8 mouse cellular contexts compared by ENCODE assay signal in the genomic region with DNA sequence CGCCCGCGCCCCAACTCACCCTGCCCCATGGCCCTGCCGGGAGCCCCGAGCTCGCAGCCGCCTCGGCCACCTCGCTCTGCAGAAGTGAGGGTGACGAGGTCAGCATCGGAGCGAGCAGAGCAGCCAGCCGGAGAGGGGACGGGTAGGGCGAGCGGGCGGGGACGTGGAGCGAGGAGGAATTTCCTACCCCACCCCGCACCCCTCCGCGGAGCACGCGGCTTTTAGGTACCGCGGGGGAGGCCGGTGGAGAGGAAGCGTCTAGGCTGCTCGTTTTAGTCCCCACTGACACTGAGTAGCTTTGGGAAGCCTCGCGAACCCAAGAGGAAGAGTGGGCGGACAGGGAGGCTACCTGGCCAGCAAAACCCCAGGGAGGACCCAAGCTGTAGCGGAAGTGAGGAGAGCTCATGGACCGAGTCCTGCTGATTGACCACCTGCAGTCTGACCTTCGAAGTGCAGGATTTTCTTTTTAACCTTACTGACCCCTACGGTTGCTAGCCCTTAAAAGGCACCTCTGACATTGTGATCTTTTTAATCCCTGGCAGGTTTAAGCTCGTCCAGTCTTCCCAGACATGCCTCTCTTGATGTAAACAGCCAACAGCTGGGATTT. TPM values are rescaled to one million over a fixed set of nuclear protein-coding genes. Genes with fewer than 3 reads are reported as not detected.
A peak's percentile ranks its signal among the peaks of the same experiment; 100 is the strongest.
DNase-seq lines count a peak whose midpoint lies in the region; ATAC-seq and TF ChIP-seq lines count a peak whose summit lies in the region.

Cobll1 (minus strand) TSS at position 440 of the 607 bp plus-strand sequence.

- TF ChIP-seq POLR2A in cerebellum, adult 2 months (IDR thresholded peaks at IDR 0.05; ENCODE audit: borderline replicate concordance, insufficient read depth, low read length), result no peak
- 0 out of 2 replicates have a peak, but pooled peaks have one; percentile 7 for TF ChIP-seq POLR2A in liver, adult 2 months (IDR thresholded peaks at IDR 0.05; ENCODE audit: extremely low read depth, insufficient read depth, low read length)

- TF ChIP-seq CTCF in cerebellum, adult 2 months (IDR thresholded peaks at IDR 0.05; ENCODE audit: borderline replicate concordance, insufficient read depth, low read depth, low read length), result no peak
- TF ChIP-seq CTCF in liver, adult 2 months (IDR thresholded peaks at IDR 0.05; ENCODE audit: low read depth, low read length), result peak; percentile 23

- no peaks in the 10 kb centered on the region for H3K4me1 ChIP-seq in cerebellum, adult 2 months (ENCODE audit: control insufficient read depth, insufficient read depth, low read length)
- H3K4me1 ChIP-seq in liver, adult 2 months (ENCODE audit: control insufficient read depth, insufficient read depth, low read length), result peaks cover 10% of the 10 kb centered on the region

- H3K9ac ChIP-seq in liver, adult 2 months (ENCODE audit: low read depth, low read length), result peak within 1 kb of the TSS; percentile 98

- H3K27ac ChIP-seq in cerebellum, adult 2 months (ENCODE audit: insufficient read depth, low read length), result no peak within 1 kb of the TSS
- H3K27ac ChIP-seq in liver, adult 2 months (replicated peaks; ENCODE audit: insufficient read depth, low read depth, low read length), result peak within 1 kb of the TSS; percentile 95

- no peaks in the 10 kb centered on the region for H3K27me3 ChIP-seq in cerebellum, adult 2 months (ENCODE audit: control insufficient read depth, insufficient read depth, low read length)
- H3K27me3 ChIP-seq in liver, adult 2 months (ENCODE audit: control insufficient read depth, insufficient read depth, low read length), result no peaks in the 10 kb centered on the region

- 3% methylated on average over 37 of the region's 37 CpGs for WGBS in cerebellum, adult 2 months
- WGBS in liver, adult 2 months, result under 1% methylated on average over 37 of the region's 37 CpGs

- no peaks in the 10 kb centered on the region for H3K36me3 ChIP-seq in liver, adult 2 months (ENCODE audit: control insufficient read depth, insufficient read depth, low read length)

- H3K79me2 ChIP-seq in liver, adult 2 months (ENCODE audit: control insufficient read depth, insufficient read depth, low read length), result peaks cover 11% of the 10 kb centered on the region; the same call in 1 of the 2 replicates

- no peak for ATAC-seq in erythroid progenitor cell, adult 5-6 weeks (replicated peaks; ENCODE audit: low FRiP score, poor library complexity, severe bottlenecking)

- peak within 1 kb of the TSS; percentile 68 for H3K4me3 ChIP-seq in cerebellum, adult 2 months (replicated peaks; ENCODE audit: insufficient read depth, low read depth, low read length)
- peak within 1 kb of the TSS; percentile 93 for H3K4me3 ChIP-seq in liver, adult 2 months (ENCODE audit: insufficient read depth, low read depth, low read length)

- DNase-seq in cerebellum, adult 2 months, result no peak
- DNase-seq in cerebellum, adult 9-10 months, result no peak
- DNase-seq in CD4-positive helper T cell, adult 2 months (ENCODE audit: low read depth, low spot score), result peak; percentile 62
- DNase-seq in embryo, embryonic 11.5 days (ENCODE audit: low read depth, low spot score), result peak; percentile 30
- DNase-seq in heart, postnatal 25 days (ENCODE audit: low spot score), result no peak
- DNase-seq in liver, adult 2 months (ENCODE audit: extremely low read depth, low read depth, low spot score), result peak; percentile 70
- DNase-seq in natural killer cell, adult 2 months (ENCODE audit: low spot score in 2 of 2), result peak; percentile 21 to 73

- intact Hi-C loops in heart, postnatal 25 days (cut with DNase I), result loop anchor here (2.0 to 5.0 kb wide), 4 partner anchors 46 to 217 kb away; partner anchors contain the start of gene Grb14

RNA-seq across cellular contexts. Expression of gene Cobll1, which starts in this region (rescaled TPM):
- polyA plus RNA-seq in cerebellum, adult 2 months (2012; rRNA removed), result 10.7 and 11.0 TPM in 2 replicates
- 10 to 100 TPM; 56.6 to 61.6 TPM for total RNA-seq in heart, postnatal 25 days (2021)
- 13.6 and 16.0 TPM in 2 replicates for total RNA-seq in liver, adult 2 months (2014; rRNA removed)
- 9.4 and 10.0 TPM in 2 replicates for polyA plus RNA-seq in liver, adult 2 months (2012; rRNA removed)
- total RNA-seq in erythroid progenitor cell, adult 5-6 weeks (2015; ENCODE audit: low replicate concordance), result 2.9 and 4.3 TPM in 2 replicates
- total RNA-seq in erythroid progenitor cell, adult 5-6 weeks (2017; ENCODE audit: low replicate concordance), result not detected in 2 replicates

Comparison
In these comparisons a context has a peak if more than half of its experiments do, and no peak if none do; other contexts are left out.
1. DNase-seq: peak in CD4-positive helper T cell, adult 2 months (single experiment), embryo, embryonic 11.5 days (single experiment), liver, adult 2 months (single experiment) and natural killer cell, adult 2 months (2 of 2); none in cerebellum, adult 2 months (0 of 2), cerebellum, adult 9-10 months (single experiment) and heart, postnatal 25 days (single experiment).